Mouse (Mus musculus) ES-Bruce4 (cell line): ENCODE measurements around the gene Itsn2.

Experiments
- CTCF ChIP-seq: IDR thresholded peaks from one replicate; pipeline ENCODE4 v1.8.1; 2011; ENCODE audit warnings: low read depth, low read length
- POLR2A ChIP-seq: IDR thresholded peaks from one replicate; pipeline ENCODE4 v1.8.1; 2011; ENCODE audit warnings: low read length; ENCODE audit not compliant: insufficient read depth

DNA sequence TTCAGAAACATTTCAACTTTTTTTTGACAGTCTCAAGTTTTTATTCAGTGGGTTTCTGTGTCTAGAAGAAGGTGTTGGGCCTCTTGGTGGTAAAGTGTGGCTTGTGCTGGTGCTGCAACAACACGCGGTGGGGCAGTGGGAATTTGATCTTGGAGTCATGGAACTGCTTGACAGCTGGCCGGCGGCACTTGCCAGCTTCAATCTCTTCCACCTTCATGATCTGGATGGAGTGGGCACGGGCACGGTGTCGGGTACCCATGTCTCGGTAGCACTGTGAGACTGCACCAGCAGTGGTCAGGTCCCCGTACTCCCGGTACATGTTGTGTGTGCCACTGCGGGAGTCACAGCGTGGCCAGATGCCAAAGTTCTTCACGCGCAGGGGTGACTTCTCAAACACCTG lies 96.9 kb downstream of the Itsn2 start:
- no peak for TF ChIP-seq POLR2A
- no peak for TF ChIP-seq CTCF
